Mouse (Mus musculus) G1E (cell line): ENCODE measurements around the gene Klk1b1. TPM values are rescaled to one million over a fixed set of nuclear protein-coding genes. Genes with fewer than 3 reads are reported as not detected.

ENCODE experiments used
- ATAC-seq: 2 replicates; pipeline ENCODE4 v1.8.0; 2016; ENCODE audit warnings: mild to moderate bottlenecking; ENCODE audit not compliant: insufficient number of reproducible peaks, poor library complexity, low FRiP score, severe bottlenecking; ENCODE audit errors: extremely low read depth
- DNase-seq: peaks from one replicate; pipeline ENCODE4 v3.0.0; 2012; ENCODE audit warnings: low spot score
- H3K27me3 ChIP-seq: 2 replicates; pipeline ENCODE4 v1.6.1; 2012; ENCODE audit warnings: mild to moderate bottlenecking, low read length, inconsistent platforms; ENCODE audit not compliant: insufficient read depth
- H3K36me3 ChIP-seq: replicated peaks from 2 replicates; pipeline ENCODE3; 2012; ENCODE audit warnings: mild to moderate bottlenecking, inconsistent platforms
- H3K4me1 ChIP-seq: 2 replicates; pipeline ENCODE4 v1.6.1; 2012; ENCODE audit warnings: low read depth, low read length, inconsistent platforms, mixed read lengths; ENCODE audit not compliant: insufficient read depth
- H3K4me3 ChIP-seq: 2 replicates; pipeline ENCODE4 v1.5.1; 2012; ENCODE audit warnings: low read depth, mild to moderate bottlenecking, inconsistent platforms, low read length, moderate library complexity, mixed read lengths
- H3K9me3 ChIP-seq: replicated peaks from 2 replicates; pipeline ENCODE4 v1.6.1; 2012; ENCODE audit warnings: inconsistent platforms
- CTCF ChIP-seq: IDR thresholded peaks from 2 replicates; pipeline ENCODE4 v1.5.1; 2012; ENCODE audit warnings: low read depth, low read length, inconsistent platforms, mixed read lengths
- GATA1 ChIP-seq: IDR thresholded peaks from 2 replicates; pipeline ENCODE4 v1.6.1; 2012; ENCODE audit warnings: borderline replicate concordance, low read length, inconsistent platforms, mixed read lengths
- GATA2 ChIP-seq: IDR thresholded peaks from 2 replicates; pipeline ENCODE4 v1.6.1; 2012; ENCODE audit warnings: low read depth, low read length, inconsistent platforms, borderline replicate concordance
- POLR2AphosphoS5 ChIP-seq: IDR thresholded peaks from 2 replicates; pipeline ENCODE4 v1.6.1; 2012; ENCODE audit warnings: low read depth, low read length, inconsistent platforms; ENCODE audit not compliant: insufficient replicate concordance
- TAL1 ChIP-seq: conservative IDR thresholded peaks from 2 replicates; pipeline ENCODE4 v1.6.1; 2012; ENCODE audit warnings: low read depth, low read length, inconsistent platforms, mixed read lengths
- polyA plus RNA-seq: library from polyadenylated mRNA; stranded (reverse); fragments of >175 nt; gene quantifications from 2 replicates; pipeline ENCODE4 v1.2.3, GENCODE M21; 2012
- total RNA-seq, 2 experiments: library from RNA; stranded (forward) in 1 of 2; stranded (reverse) in 1 of 2; fragments of 200-1000 nt in 1 of 2; fragments of >200 nt in 1 of 2; fragmentation: Nextera tagmentation in 1 of 2; gene quantifications; 2 replicates each; pipeline ENCODE4 v1.2.3; 2014 to 2017

Klk1b1 gene
- total and polyA plus RNA-seq, 3 experiments: not detected

DNA sequence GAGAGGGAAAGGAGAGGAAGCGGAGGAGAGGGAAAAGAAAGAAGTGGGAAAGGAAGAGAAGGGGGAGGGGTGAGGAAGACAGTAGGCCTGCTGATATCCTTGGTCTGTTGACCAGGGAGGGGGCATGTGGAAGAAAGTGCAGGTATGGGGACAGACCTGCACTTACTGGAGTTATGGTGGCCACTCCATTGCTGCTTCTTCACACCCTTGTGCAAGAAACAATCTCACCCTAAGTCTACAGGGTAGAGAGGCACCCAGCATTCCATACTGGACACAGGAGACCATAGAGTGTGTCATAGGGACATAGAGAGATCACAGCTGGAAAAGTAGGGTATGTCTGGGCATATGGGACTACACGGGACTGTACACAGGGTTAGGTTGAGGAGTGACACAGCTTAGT, 44.6 kb upstream of the Klk1b1 start:
- ATAC-seq: no peak
- no peak for DNase-seq
- Histone ChIP-seq H3K36me3 (no peaks in the 10 kb centered on the region), H3K4me3 (no peak overlapping the region), H3K9me3 (no peaks in the 10 kb centered on the region), H3K4me1 (peaks cover 7% of the 10 kb centered on the region), H3K27me3 (no peaks in the 10 kb centered on the region)
- TF ChIP-seq POLR2AphosphoS5 (no peak), GATA2 (no peak), GATA1 (no peak), CTCF (no peak), TAL1 (no peak)

DNA sequence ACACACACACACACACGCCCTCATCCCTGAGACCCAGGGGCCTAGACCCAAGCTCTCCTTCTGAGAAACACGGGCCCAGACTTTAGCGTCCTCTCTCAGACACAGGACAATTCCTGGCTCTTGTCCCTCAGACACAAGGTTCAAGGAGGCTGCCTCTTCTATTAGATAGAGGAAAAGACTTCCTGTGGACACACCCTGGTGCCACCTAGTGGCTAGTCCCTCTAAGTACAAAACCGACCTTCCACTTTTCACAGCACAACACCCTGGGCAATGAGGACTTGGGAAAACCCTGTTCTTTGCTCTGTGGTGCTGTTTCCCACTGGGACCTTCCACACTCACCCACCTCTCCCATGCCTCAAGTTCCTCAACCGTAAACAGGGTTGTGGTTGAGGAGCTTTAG, 40.6 kb upstream of the Klk1b1 start:
- Histone ChIP-seq H3K4me3 (no peak overlapping the region), H3K27me3 (no peaks in the 10 kb centered on the region), H3K4me1 (no peaks in the 10 kb centered on the region), H3K36me3 (no peaks in the 10 kb centered on the region), H3K9me3 (no peaks in the 10 kb centered on the region)
- ATAC-seq: no peak
- TF ChIP-seq TAL1 (no peak), CTCF (peak; percentile 13; the same call in 1 of the 2 replicates)
- DNase-seq: peak; percentile 17

DNA sequence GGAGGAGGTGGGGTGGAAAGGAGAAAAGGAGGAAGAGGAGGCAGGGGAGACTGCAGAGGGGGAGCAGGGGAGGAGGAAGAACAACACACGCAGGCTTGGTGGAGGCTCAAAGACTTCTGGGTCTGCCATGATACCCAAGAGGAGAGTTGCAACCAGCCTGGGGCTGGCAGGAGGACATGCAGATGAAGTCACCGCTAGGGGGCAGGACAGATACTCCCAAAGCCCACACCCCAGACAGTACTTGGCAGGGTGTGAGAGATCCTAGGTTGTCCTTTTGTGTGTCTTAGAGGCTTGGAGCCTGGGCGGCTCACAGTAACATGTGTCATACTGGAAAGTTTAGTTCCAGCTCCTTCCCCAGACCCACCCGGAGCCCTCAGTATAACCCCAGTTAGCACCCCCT, 38.0 kb upstream of the Klk1b1 start:
- no peak for ATAC-seq
- no peak overlapping the region for H3K4me3 ChIP-seq
- DNase-seq: no peak
- no peaks in the 10 kb centered on the region for H3K36me3 ChIP-seq
- no peaks in the 10 kb centered on the region for H3K4me1 ChIP-seq
- no peaks in the 10 kb centered on the region for H3K27me3 ChIP-seq
- H3K9me3 ChIP-seq: no peaks in the 10 kb centered on the region
- TF ChIP-seq GATA2 (no peak), GATA1 (no peak), CTCF (peak; percentile 28; the same call in 1 of the 2 replicates), TAL1 (no peak), POLR2AphosphoS5 (no peak)

DNA sequence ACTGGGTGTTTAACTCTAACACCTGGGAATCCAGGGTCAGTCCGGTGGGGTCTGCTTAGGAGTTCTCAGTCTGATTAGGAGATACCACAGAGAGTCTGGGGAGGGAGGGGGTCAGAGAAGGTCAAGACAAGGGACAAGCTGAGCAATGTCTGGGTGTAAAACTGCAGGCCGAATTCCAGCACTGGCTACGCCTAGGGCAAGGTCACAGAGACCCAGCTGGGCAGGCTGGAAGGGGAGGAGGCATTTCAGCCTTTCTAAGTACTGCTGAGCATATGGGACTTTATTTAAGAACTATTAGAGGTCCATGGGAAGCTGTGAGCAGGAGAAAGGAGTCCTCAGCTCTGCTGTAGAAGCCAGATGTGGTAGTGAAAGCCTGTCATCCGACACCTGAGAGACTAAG, 34.2 kb upstream of the Klk1b1 start:
- Histone ChIP-seq H3K9me3 (no peaks in the 10 kb centered on the region), H3K36me3 (no peaks in the 10 kb centered on the region), H3K4me1 (no peaks in the 10 kb centered on the region), H3K27me3 (peaks cover 2% of the 10 kb centered on the region; the same call in 1 of the 2 replicates), H3K4me3 (no peak overlapping the region)
- TF ChIP-seq POLR2AphosphoS5 (no peak), GATA1 (no peak), TAL1 (no peak), GATA2 (no peak), CTCF (no peak)
- no peak for ATAC-seq
- no peak for DNase-seq

DNA sequence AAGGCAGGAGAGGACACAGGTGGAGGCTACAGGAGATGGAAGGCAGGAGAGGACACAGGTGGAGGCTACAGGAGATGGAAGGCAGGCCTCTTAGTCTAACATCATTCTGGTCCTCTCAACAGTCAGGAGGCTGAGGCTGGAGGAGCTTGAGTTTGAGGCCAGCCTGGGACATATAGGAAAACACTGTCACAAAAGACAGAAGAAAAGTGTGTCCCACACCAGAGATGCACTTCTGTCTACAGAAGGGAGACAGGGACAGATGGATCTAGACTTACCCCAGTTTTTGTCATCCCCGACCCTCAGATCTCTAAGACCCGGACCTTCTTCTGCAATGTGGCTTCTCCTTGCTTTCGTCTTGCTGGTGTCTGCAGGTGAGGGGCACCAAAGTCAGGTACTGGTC, 33.1 kb upstream of the Klk1b1 start, which contains the start of gene Klk15:
TSS of gene Klk15 (plus strand) at position 301 of the 400 bp plus-strand sequence.
- ATAC-seq (no peak), DNase-seq (no peak)
- no peak within 1 kb of the TSS for H3K4me3 ChIP-seq
- H3K36me3 ChIP-seq: no peaks in the 10 kb centered on the region
- H3K9me3 ChIP-seq: no peaks in the 10 kb centered on the region
- H3K4me1 ChIP-seq: no peaks in the 10 kb centered on the region
- TF ChIP-seq TAL1 (no peak), CTCF (no peak), GATA2 (no peak), GATA1 (no peak), POLR2AphosphoS5 (no peak)
- peaks cover 2% of the 10 kb centered on the region; the same call in 1 of the 2 replicates for H3K27me3 ChIP-seq

DNA sequence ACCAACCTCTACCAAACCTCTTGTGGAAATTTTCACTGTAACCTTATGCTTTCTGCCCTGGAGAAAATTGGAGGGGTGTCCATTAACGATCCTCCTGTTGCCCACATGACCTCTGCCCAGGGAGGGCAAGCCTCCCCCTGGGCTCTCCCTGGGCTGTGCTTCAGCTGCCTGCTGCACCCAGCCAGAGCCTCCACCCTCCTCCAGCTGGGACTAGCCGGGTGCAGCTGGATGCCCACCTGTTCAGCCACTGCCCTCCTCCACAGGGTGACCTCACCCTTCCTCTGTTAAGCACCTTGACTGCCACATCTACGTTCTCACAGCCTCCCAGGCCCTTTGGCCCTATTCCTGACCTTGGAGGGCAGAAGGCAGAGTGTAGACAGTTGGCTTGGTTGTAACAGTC, 31.8 kb upstream of the Klk1b1 start:
- H3K36me3 ChIP-seq: no peaks in the 10 kb centered on the region
- no peak overlapping the region for H3K4me3 ChIP-seq
- DNase-seq: no peak
- no peaks in the 10 kb centered on the region for H3K9me3 ChIP-seq
- peaks cover 2% of the 10 kb centered on the region; the same call in 1 of the 2 replicates for H3K27me3 ChIP-seq
- TF ChIP-seq GATA2: no peak
- TF ChIP-seq GATA1: no peak
- TF ChIP-seq TAL1: no peak
- TF ChIP-seq CTCF: no peak
- TF ChIP-seq POLR2AphosphoS5: no peak
- ATAC-seq: no peak
- no peaks in the 10 kb centered on the region for H3K4me1 ChIP-seq
